Mouse (Mus musculus) layer of hippocampus, adult 18-20 months (tissue): ENCODE data around the gene Nedd9. TPM values are rescaled to one million over a fixed set of nuclear protein-coding genes. Genes with fewer than 3 reads are reported as not detected.

Experiments used
- DNase-seq, 2 experiments: peaks; one replicate each; pipeline ENCODE4 v3.0.0; 2022; ENCODE audit warnings: low spot score in 2 of 2
- total RNA-seq, 2 experiments: library from RNA; stranded (reverse); gene quantifications; 2 replicates each; pipeline ENCODE4 v1.2.3; 2021

Gene Nedd9
- total RNA-seq, 2 experiments from 2014 or later = 12.6 to 12.9 TPM

- no peak for DNase-seq
Observed at GRCm38 (mm10) chr13:41491981-41492702, 5.0 kb upstream of the Nedd9 start.

GRCm38 (mm10) chr13:41491522-41491921 lies 4.4 kb upstream of the Nedd9 start:
- no peak for DNase-seq

GRCm38 (mm10) chr13:41490282-41490681 lies 3.1 kb upstream of the Nedd9 start:
- no peak for DNase-seq

- no peak for DNase-seq
Observed at GRCm38 (mm10) chr13:41489705-41490275, 2.6 kb upstream of the Nedd9 start.

- DNase-seq = no peak
Observed at GRCm38 (mm10) chr13:41487409-41487743, 214 bp upstream of the Nedd9 start.

- DNase-seq = no peak
Observed at GRCm38 (mm10) chr13:41483966-41484365, 3.2 kb downstream of the Nedd9 start.

GRCm38 (mm10) chr13:41482408-41483011 lies 4.7 kb downstream of the Nedd9 start:
- DNase-seq = no peak

GRCm38 (mm10) chr13:41479737-41480435 lies 7.3 kb downstream of the Nedd9 start:
- no peak for DNase-seq

- DNase-seq = no peak
Observed at GRCm38 (mm10) chr13:41476216-41476615, 10.9 kb downstream of the Nedd9 start.

GRCm38 (mm10) chr13:41474365-41474764 lies 12.8 kb downstream of the Nedd9 start:
- no peak for DNase-seq

GRCm38 (mm10) chr13:41473504-41473903 lies 13.7 kb downstream of the Nedd9 start:
- DNase-seq = no peak

- DNase-seq = no peak
Observed at GRCm38 (mm10) chr13:41472878-41473424, 14.2 kb downstream of the Nedd9 start.

- no peak for DNase-seq
Observed at GRCm38 (mm10) chr13:41468277-41468676, 18.9 kb downstream of the Nedd9 start.

GRCm38 (mm10) chr13:41467036-41467435 lies 20.1 kb downstream of the Nedd9 start:
- no peak for DNase-seq

GRCm38 (mm10) chr13:41466616-41467015 lies 20.5 kb downstream of the Nedd9 start:
- DNase-seq = no peak

GRCm38 (mm10) chr13:41466191-41466590 lies 21.0 kb downstream of the Nedd9 start:
- DNase-seq = no peak

GRCm38 (mm10) chr13:41461418-41461817 lies 25.7 kb downstream of the Nedd9 start:
- no peak for DNase-seq

- no peak for DNase-seq
Observed at GRCm38 (mm10) chr13:41459683-41460286, 27.4 kb downstream of the Nedd9 start.

- DNase-seq = no peak
Observed at GRCm38 (mm10) chr13:41458709-41459108, 28.5 kb downstream of the Nedd9 start.

- no peak for DNase-seq
Observed at GRCm38 (mm10) chr13:41457798-41458390, 29.3 kb downstream of the Nedd9 start.
